Mouse (Mus musculus): Measurements from ENCODE around the gene Srsf1.

DNA sequence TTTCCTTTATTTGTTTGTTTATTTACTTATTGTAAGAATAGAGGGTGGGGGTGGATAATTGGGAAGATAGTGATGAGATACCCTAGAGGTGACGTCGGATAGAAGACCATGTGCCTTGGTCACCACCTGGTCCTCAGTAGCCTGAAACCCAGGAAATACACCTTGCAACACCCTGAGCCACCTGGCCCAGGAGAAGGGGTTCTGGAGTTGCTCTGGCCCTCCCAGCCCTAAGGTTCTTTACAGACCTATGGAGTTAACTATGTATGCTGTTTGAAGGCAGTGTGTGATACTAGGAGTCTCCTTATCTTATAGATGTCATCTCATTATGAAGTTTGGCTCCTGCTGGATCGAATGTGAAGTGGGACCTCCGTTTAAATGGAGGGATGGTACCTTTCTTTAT, 53.0 kb downstream of the Srsf1 start:
- TF ChIP-seq CTCF (IDR thresholded peaks at IDR 0.05; ENCODE audit: low read depth, low read length) (no peak), POLR2A (IDR thresholded peaks at IDR 0.05; ENCODE audit: borderline replicate concordance, low read depth, low read length) (no peak)
